Mouse (Mus musculus) CH12.LX (cell line): ENCODE data around the gene Ecpas. TPM values are rescaled to one million over a fixed set of nuclear protein-coding genes. Genes with fewer than 3 reads are reported as not detected.

Source experiments
- DNase-seq: peaks from one replicate; pipeline ENCODE4 v3.0.0-alpha.2; 2013; ENCODE audit errors: extremely low read depth
- H3K27ac ChIP-seq: 2 replicates; pipeline ENCODE4 v1.5.1; 2012; ENCODE audit warnings: low read depth, mild to moderate bottlenecking, control low read depth, moderate library complexity; ENCODE audit not compliant: insufficient read depth
- H3K27me3 ChIP-seq: replicated peaks from 2 replicates; pipeline ENCODE3; 2012; ENCODE audit warnings: inconsistent platforms
- H3K36me3 ChIP-seq, 2 experiments: replicated peaks in 1 of 2; 2 replicates each; pipeline versions ENCODE3 to v1.6.1; 2012; ENCODE audit warnings: inconsistent platforms in 1 of 2, low read length in 1 of 2, mild to moderate bottlenecking in 1 of 2, mixed read lengths in 1 of 2, moderate library complexity in 1 of 2; ENCODE audit not compliant: control insufficient read depth in 1 of 2, insufficient read depth in 1 of 2
- H3K4me1 ChIP-seq, 2 experiments: 2 replicates each; pipeline ENCODE4 v1.6.1; 2012; ENCODE audit warnings: inconsistent platforms in 1 of 2, moderate library complexity in 1 of 2; ENCODE audit not compliant: insufficient read depth in 2 of 2, control insufficient read depth in 1 of 2
- H3K4me2 ChIP-seq: 2 replicates; pipeline ENCODE4 v1.6.1; 2012; ENCODE audit warnings: low read depth, mild to moderate bottlenecking, control low read depth; ENCODE audit not compliant: poor library complexity, insufficient read depth, severe bottlenecking
- H3K4me3 ChIP-seq, 3 experiments: fragments of 150-350 bp in 1 of 3; sonication (generic) in 1 of 3; replicated peaks in 1 of 3; 2 replicates each; pipeline versions ENCODE3 to v1.5.1; 2011 to 2012; ENCODE audit warnings: low read depth in 2 of 3, low read length in 2 of 3, mild to moderate bottlenecking in 2 of 3, moderate library complexity in 2 of 3, control low read depth in 1 of 3, improper control_type of control experiment in 1 of 3, inconsistent platforms in 1 of 3, mixed read lengths in 1 of 3; ENCODE audit not compliant: poor library complexity in 1 of 3
- H3K79me2 ChIP-seq: replicated peaks from 2 replicates; pipeline ENCODE4 v1.6.1; 2012; ENCODE audit warnings: mild to moderate bottlenecking, moderate library complexity; ENCODE audit not compliant: control insufficient read depth, poor library complexity, insufficient read depth, severe bottlenecking; ENCODE audit errors: extremely low read depth
- H3K9ac ChIP-seq: 2 replicates; pipeline ENCODE4 v1.6.1; 2012; ENCODE audit warnings: low read depth, mild to moderate bottlenecking, control low read depth, moderate library complexity; ENCODE audit not compliant: insufficient read depth
- H3K9me3 ChIP-seq: replicated peaks from 2 replicates; pipeline ENCODE3; 2012; ENCODE audit warnings: low read length, inconsistent platforms, mixed read lengths
- BHLHE40 ChIP-seq: IDR thresholded peaks from 2 replicates; pipeline ENCODE4 v1.6.1; 2011; ENCODE audit warnings: mild to moderate bottlenecking, low read depth, low read length, improper control_type of control experiment
- CHD1 ChIP-seq: IDR thresholded peaks from 2 replicates; pipeline ENCODE4 v1.6.1; 2012; ENCODE audit warnings: low read depth, low read length, improper control_type of control experiment, inconsistent platforms
- CHD2 ChIP-seq: IDR thresholded peaks from 2 replicates; pipeline ENCODE4 v1.6.1; 2011; ENCODE audit warnings: low read length, improper control_type of control experiment
- E2F4 ChIP-seq: IDR thresholded peaks from 2 replicates; pipeline ENCODE4 v1.6.1; 2011; ENCODE audit warnings: low read depth, low read length, improper control_type of control experiment; ENCODE audit not compliant: insufficient replicate concordance
- HCFC1 ChIP-seq: IDR thresholded peaks from 2 replicates; pipeline ENCODE4 v1.6.1; 2012; ENCODE audit warnings: low read depth, mild to moderate bottlenecking, inconsistent platforms, low read length, improper control_type of control experiment
- MAFK ChIP-seq: IDR thresholded peaks from 2 replicates; pipeline ENCODE4 v1.6.1; 2011; ENCODE audit warnings: low read length, improper control_type of control experiment; ENCODE audit not compliant: insufficient replicate concordance
- MAX ChIP-seq: IDR thresholded peaks from 2 replicates; pipeline ENCODE4 v1.6.1; 2011; ENCODE audit warnings: low read length, improper control_type of control experiment
- MEF2A ChIP-seq: IDR thresholded peaks from 2 replicates; pipeline ENCODE4 v1.6.1; 2014; ENCODE audit warnings: low read depth, mild to moderate bottlenecking, inconsistent platforms, low read length, improper control_type of control experiment, borderline replicate concordance
- SIN3A ChIP-seq: IDR thresholded peaks from 2 replicates; pipeline ENCODE4 v1.6.1; 2012; ENCODE audit warnings: low read length, improper control_type of control experiment, inconsistent platforms
- TBP ChIP-seq: conservative IDR thresholded peaks from 2 replicates; pipeline ENCODE4 v1.6.1; 2011; ENCODE audit warnings: low read depth, low read length, improper control_type of control experiment
- TCF12 ChIP-seq: IDR thresholded peaks from 2 replicates; pipeline ENCODE4 v1.6.1; 2014; ENCODE audit warnings: low read depth, mild to moderate bottlenecking, inconsistent platforms, low read length, improper control_type of control experiment
- UBTF ChIP-seq: IDR thresholded peaks from 2 replicates; pipeline ENCODE4 v1.6.1; 2012; ENCODE audit warnings: low read depth, mild to moderate bottlenecking, inconsistent platforms, low read length, improper control_type of control experiment, moderate library complexity
- USF2 ChIP-seq: conservative IDR thresholded peaks from 2 replicates; pipeline ENCODE4 v1.6.1; 2011; ENCODE audit warnings: low read depth, low read length, improper control_type of control experiment
- ZNF384 ChIP-seq: IDR thresholded peaks from 2 replicates; pipeline ENCODE4 v1.6.1; 2012; ENCODE audit warnings: low read depth, low read length, improper control_type of control experiment, inconsistent platforms
- dilution Hi-C: fragments of 300-500 bp; cut with MboI; formaldehyde crosslinking; loops from 2 replicates; pipeline ENCODE4 v1.14.3; 2020; ENCODE audit warnings: low sequenced_read_pairs; ENCODE audit not compliant: extremely low pct_unique_long_range_greater_than_20kb, extremely low pct_ligation_motif_present
- in situ Hi-C: fragments of 300-500 bp; cut with MboI; formaldehyde crosslinking; loops from 3 replicates; pipeline ENCODE4 v1.14.3; 2019; ENCODE audit warnings: low sequenced_read_pairs, low pct_ligation_motif_present, low pct_unique_long_range_greater_than_20kb, mixed read lengths
- polyA plus RNA-seq: library from polyadenylated mRNA; unstranded; fragments of >175 nt; gene quantifications from 2 replicates; pipeline ENCODE4 v1.2.1, GENCODE M21; 2012; ENCODE audit warnings: low read depth; ENCODE audit not compliant: insufficient read length
- total RNA-seq, 2 experiments: library from RNA; depleted of rRNA; stranded (reverse); fragments of 300-350 nt in 1 of 2; fragments of >200 nt in 1 of 2; gene quantifications; 2 replicates each; pipeline ENCODE4 v1.2.3; 2012 to 2014

Ecpas gene
- total and polyA plus RNA-seq, 3 experiments = 45.2 to 67.4 (median 47.5) TPM

GRCm38 (mm10) chr4:58911831-58912628 is 519 bp downstream of the Ecpas start:
- no peak for DNase-seq
- Histone ChIP-seq H3K79me2 (peaks cover 44% of the 10 kb centered on the region), H3K9me3 (no peaks in the 10 kb centered on the region), H3K4me2 (no peak overlapping the region), H3K4me1 (peaks cover 7 to 54% of the 10 kb centered on the region in 2 experiments; a peak in 3 of 4 replicates), H3K27ac (peak overlapping the region; percentile 94), H3K36me3 (no peaks in the 10 kb centered on the region), H3K9ac (peak overlapping the region; percentile 91), H3K4me3 (peak overlapping the region; percentile 84 to 98 (median 85)), H3K27me3 (no peaks in the 10 kb centered on the region)
- dilution Hi-C loops = no loop called here
- TF ChIP-seq SIN3A (0 out of 2 replicates have a peak, but pooled peaks have one; percentile 49), TBP (no peak), UBTF (peak; percentile 94), BHLHE40 (no peak)
- in situ Hi-C loops = no loop called here

GRCm38 (mm10) chr4:58911069-58911830 is 1.3 kb downstream of the Ecpas start:
- Histone ChIP-seq H3K36me3 (no peaks in the 10 kb centered on the region), H3K4me3 (peak overlapping the region; percentile 84 to 98 (median 85)), H3K9ac (peak overlapping the region; percentile 91), H3K9me3 (no peaks in the 10 kb centered on the region), H3K4me1 (peaks cover 7 to 56% of the 10 kb centered on the region in 2 experiments; a peak in 3 of 4 replicates), H3K4me2 (peak overlapping the region; percentile 95), H3K27ac (peak overlapping the region; percentile 61), H3K27me3 (no peaks in the 10 kb centered on the region), H3K79me2 (peaks cover 48% of the 10 kb centered on the region)
- no peak for TF ChIP-seq CHD2
- TF ChIP-seq MAFK = no peak
- TF ChIP-seq CHD1 = 0 out of 2 replicates have a peak, but pooled peaks have one; percentile 16
- TF ChIP-seq HCFC1 = peak; percentile 65
- no peak for TF ChIP-seq E2F4
- TF ChIP-seq MEF2A = no peak
- 0 out of 2 replicates have a peak, but pooled peaks have one; percentile 31 for TF ChIP-seq TCF12
- no peak for TF ChIP-seq ZNF384
- TF ChIP-seq UBTF = 0 out of 2 replicates have a peak, but pooled peaks have one; percentile 27
- TF ChIP-seq USF2 = no peak
- no peak for TF ChIP-seq MAX
- TF ChIP-seq SIN3A = peak; percentile 18; the same call in 1 of the 2 replicates
- in situ Hi-C loops (no loop called here), dilution Hi-C loops (no loop called here)
- no peak for DNase-seq
